Mouse (Mus musculus): ENCODE measurements around the gene Prkrip1. TPM values are rescaled to one million over a fixed set of nuclear protein-coding genes. Genes with fewer than 3 reads are reported as not detected.
A peak's percentile ranks its signal among the peaks of the same experiment; 100 is the strongest.

The Prkrip1 gene
- 10 to 100 TPM; 13.8 to 24.2 TPM for total RNA-seq (2021)
- long read RNA-seq, experiment 1, transcript Prkrip1-204 (6 exons, 3,893 nt): major isoform, 17 of 23 reads
- long read RNA-seq, experiment 1, partial matches to known transcripts: 0 of 23 reads
- long read RNA-seq, experiment 1, other reads (novel, unspliced or antisense): 6 of 23 reads
- long read RNA-seq, experiment 2, transcript Prkrip1-204 (6 exons, 3,893 nt): major isoform, 5 of 12 reads
- long read RNA-seq, experiment 2, partial matches to known transcripts: 1 of 12 reads
- long read RNA-seq, experiment 2, other reads (novel, unspliced or antisense): 6 of 12 reads

- peak; percentile 93 to 96 for DNase-seq
These were observed at the start of gene Prkrip1 for GRCm38 (mm10) chr5:136198474-136199391. Gene Prkrip1 (minus strand): TSS chr5:136198963.

- no peak for DNase-seq
These were observed 49.7 kb upstream of the Prkrip1 start for GRCm38 (mm10) chr5:136248441-136248840.

GRCm38 (mm10) chr5:136246452-136246838 lies 47.7 kb upstream of the Prkrip1 start, which contains the start of gene Sh2b2:
Gene Sh2b2 (minus strand): TSS chr5:136246556.
- peak in 1 of 2 experiments; percentile 22 for DNase-seq

- no peak for DNase-seq
These were observed 47.0 kb upstream of the Prkrip1 start for GRCm38 (mm10) chr5:136245541-136246451.

- DNase-seq: peak; percentile 85 to 90
These were observed 46.2 kb upstream of the Prkrip1 start for GRCm38 (mm10) chr5:136244762-136245540.

- peak; percentile 26 to 27 for DNase-seq
These were observed 45.3 kb upstream of the Prkrip1 start for GRCm38 (mm10) chr5:136243851-136244761.

- no peak for DNase-seq
These were observed 42.4 kb upstream of the Prkrip1 start for GRCm38 (mm10) chr5:136241161-136241560.

- no peak for DNase-seq
These were observed 41.6 kb upstream of the Prkrip1 start for GRCm38 (mm10) chr5:136240381-136240780.

- no peak for DNase-seq
These were observed 38.8 kb upstream of the Prkrip1 start for GRCm38 (mm10) chr5:136237607-136238006.

GRCm38 (mm10) chr5:136236611-136237010 lies 37.8 kb upstream of the Prkrip1 start:
- no peak for DNase-seq

GRCm38 (mm10) chr5:136230348-136231035 lies 31.7 kb upstream of the Prkrip1 start:
- no peak for DNase-seq

GRCm38 (mm10) chr5:136226246-136226876 lies 27.6 kb upstream of the Prkrip1 start:
- DNase-seq: no peak

- DNase-seq: no peak
These were observed 19.8 kb upstream of the Prkrip1 start for GRCm38 (mm10) chr5:136218585-136218984.

- DNase-seq: no peak
These were observed 19.2 kb upstream of the Prkrip1 start for GRCm38 (mm10) chr5:136217932-136218381.

- no peak for DNase-seq
These were observed 18.4 kb upstream of the Prkrip1 start for GRCm38 (mm10) chr5:136217004-136217665.

GRCm38 (mm10) chr5:136215958-136216357 lies 17.2 kb upstream of the Prkrip1 start:
- no peak for DNase-seq

GRCm38 (mm10) chr5:136215211-136215610 lies 16.4 kb upstream of the Prkrip1 start:
- no peak for DNase-seq

- DNase-seq: no peak
These were observed 15.0 kb upstream of the Prkrip1 start for GRCm38 (mm10) chr5:136213716-136214115.

All from heart, adult 18-20 months (tissue).